Mouse (Mus musculus) thymus, adult 2 months (tissue): ENCODE measurements around the gene Sh3d21.

Experiments used
- CTCF ChIP-seq: fragments of 200-500 bp; IDR thresholded peaks from 2 replicates; pipeline ENCODE4 v1.5.1; 2012; ENCODE audit warnings: mild to moderate bottlenecking, control low read depth, low read length, moderate library complexity, borderline replicate concordance; ENCODE audit not compliant: control insufficient read depth, poor library complexity, insufficient read depth; ENCODE audit errors: extremely low read depth
- POLR2A ChIP-seq: fragments of 200-500 bp; IDR thresholded peaks from 2 replicates; pipeline ENCODE4 v1.6.1; 2012; ENCODE audit warnings: mild to moderate bottlenecking, low read length, control low read depth, moderate library complexity; ENCODE audit not compliant: control insufficient read depth, poor library complexity, insufficient read depth; ENCODE audit errors: extremely low read depth

- TF ChIP-seq POLR2A (no peak), CTCF (no peak)
Measured at GRCm38 (mm10) chr4:126183034-126183433, 19.7 kb upstream of the Sh3d21 start.
